Mouse (Mus musculus) MEL (cell line): ENCODE results near the gene Mmp2.

ENCODE experiments used
- CTCF ChIP-seq, 3 experiments: IDR thresholded peaks in 2 of 3; conservative IDR thresholded peaks in 1 of 3; 2 replicates each; pipeline ENCODE4 v1.5.1; 2011 to 2012; ENCODE audit warnings: low read length in 3 of 3, low read depth in 2 of 3, mild to moderate bottlenecking in 2 of 3, improper control_type of control experiment in 1 of 3, inconsistent platforms in 1 of 3, mixed read lengths in 1 of 3, moderate library complexity in 1 of 3; ENCODE audit not compliant: control insufficient read depth in 1 of 3, insufficient read depth in 1 of 3, poor library complexity in 1 of 3, severe bottlenecking in 1 of 3
- E2F4 ChIP-seq: IDR thresholded peaks from 2 replicates; pipeline ENCODE4 v1.6.1; 2011; ENCODE audit warnings: low read depth, low read length, improper control_type of control experiment, borderline replicate concordance
- ELF1 ChIP-seq: IDR thresholded peaks from 2 replicates; pipeline ENCODE4 v1.6.1; 2014; ENCODE audit warnings: low read depth, mild to moderate bottlenecking, inconsistent platforms, low read length, improper control_type of control experiment, moderate library complexity
- KAT2A ChIP-seq: conservative IDR thresholded peaks from 2 replicates; pipeline ENCODE4 v1.6.1; 2012; ENCODE audit warnings: low read depth, low read length, improper control_type of control experiment, inconsistent platforms
- MAFK ChIP-seq: IDR thresholded peaks from 2 replicates; pipeline ENCODE4 v1.6.1; 2011; ENCODE audit warnings: low read depth, mild to moderate bottlenecking, low read length, improper control_type of control experiment, borderline replicate concordance
- MEF2A ChIP-seq: IDR thresholded peaks from 2 replicates; pipeline ENCODE4 v1.6.1; 2014; ENCODE audit warnings: low read depth, mild to moderate bottlenecking, inconsistent platforms, low read length, improper control_type of control experiment; ENCODE audit not compliant: poor library complexity, insufficient replicate concordance, severe bottlenecking; ENCODE audit errors: extremely low read depth
- POLR2A ChIP-seq, 2 experiments: IDR thresholded peaks; 2 replicates each; pipeline ENCODE4 v1.6.1; 2011 to 2012; ENCODE audit warnings: low read length in 2 of 2, mild to moderate bottlenecking in 2 of 2, control low read depth in 1 of 2, improper control_type of control experiment in 1 of 2, low read depth in 1 of 2, moderate library complexity in 1 of 2; ENCODE audit not compliant: control insufficient read depth in 1 of 2, insufficient read depth in 1 of 2, poor library complexity in 1 of 2
- POLR2AphosphoS5 ChIP-seq: IDR thresholded peaks from 2 replicates; pipeline ENCODE4 v1.6.1; 2012; ENCODE audit warnings: low read depth, borderline replicate concordance, mild to moderate bottlenecking, inconsistent platforms, low read length, moderate library complexity, mixed read lengths
- UBTF ChIP-seq: IDR thresholded peaks from 2 replicates; pipeline ENCODE4 v1.6.1; 2012; ENCODE audit warnings: low read depth, mild to moderate bottlenecking, inconsistent platforms, low read length, improper control_type of control experiment, moderate library complexity, borderline replicate concordance; ENCODE audit not compliant: insufficient read depth
- USF1 ChIP-seq: IDR thresholded peaks from 2 replicates; pipeline ENCODE4 v1.6.1; 2014; ENCODE audit warnings: low read depth, mild to moderate bottlenecking, inconsistent platforms, low read length, improper control_type of control experiment, moderate library complexity
- USF2 ChIP-seq, 2 experiments: IDR thresholded peaks; 2 replicates each; pipeline ENCODE4 v1.6.1; 2011 to 2012; ENCODE audit warnings: improper control_type of control experiment in 2 of 2, low read length in 2 of 2, borderline replicate concordance in 1 of 2, inconsistent platforms in 1 of 2, low read depth in 1 of 2, mild to moderate bottlenecking in 1 of 2; ENCODE audit not compliant: insufficient read depth in 1 of 2
- ZC3H11A ChIP-seq: IDR thresholded peaks from 2 replicates; pipeline ENCODE4 v1.6.1; 2012; ENCODE audit warnings: low read depth, mild to moderate bottlenecking, inconsistent platforms, low read length, improper control_type of control experiment
- ZKSCAN1 ChIP-seq: IDR thresholded peaks from 2 replicates; pipeline ENCODE4 v1.6.1; 2012; ENCODE audit warnings: low read depth, mild to moderate bottlenecking, inconsistent platforms, low read length, improper control_type of control experiment, moderate library complexity
- ZNF384 ChIP-seq: IDR thresholded peaks from 2 replicates; pipeline ENCODE4 v1.6.1; 2012; ENCODE audit warnings: low read depth, mild to moderate bottlenecking, inconsistent platforms, low read length, improper control_type of control experiment

GRCm38 (mm10) chr8:92856273-92856986 lies 29.3 kb downstream of the Mmp2 start:
- TF ChIP-seq POLR2A (IDR thresholded peaks at IDR 0.05; ENCODE audit: control insufficient read depth in 1 of 2, insufficient read depth in 1 of 2, low read depth in 1 of 2, low read length in 2 of 2, poor library complexity in 1 of 2) (no peak), USF1 (no peak), KAT2A (no peak), CTCF (IDR thresholded peaks at IDR 0.05 in 2 of 3, conservative IDR thresholded peaks at IDR 0.05 in 1 of 3; ENCODE audit: control insufficient read depth in 1 of 3, insufficient read depth in 1 of 3, low read depth in 2 of 3, low read length in 3 of 3, poor library complexity in 1 of 3, severe bottlenecking in 1 of 3) (no peak), MAFK (no peak; the same call in 1 of the 2 replicates), MEF2A (no peak), ELF1 (no peak), USF2 (IDR thresholded peaks at IDR 0.05; ENCODE audit: borderline replicate concordance in 1 of 2, insufficient read depth in 1 of 2, low read depth in 1 of 2, low read length in 2 of 2) (no peak), UBTF (no peak), ZKSCAN1 (no peak), ZNF384 (no peak), POLR2AphosphoS5 (no peak), ZC3H11A (no peak), E2F4 (no peak)
